Mouse (Mus musculus): Measurements from ENCODE around the gene Dennd6a. TPM values are rescaled to one million over a fixed set of nuclear protein-coding genes. Genes with fewer than 3 reads are reported as not detected.

Gene Dennd6a
- total RNA-seq, 2 experiments from 2014 or later, result 25.8 to 26.6 TPM

GRCm38 (mm10) chr14:26540577-26540976, 33.1 kb upstream of the Dennd6a start:
- intact Hi-C loops (cut with DNase I), result no loop called here
- DNase-seq (ENCODE audit: extremely low spot score in 1 of 2, low spot score in 2 of 2), result no peak
- Histone ChIP-seq H3K27ac (no peak overlapping the region), H3K4me3 (no peak overlapping the region)
- TF ChIP-seq CTCF (IDR thresholded peaks at IDR 0.05), result no peak

GRCm38 (mm10) chr14:26542136-26542535, 31.5 kb upstream of the Dennd6a start:
- Histone ChIP-seq H3K4me3 (no peak overlapping the region), H3K27ac (no peak overlapping the region)
- no peak for TF ChIP-seq CTCF (IDR thresholded peaks at IDR 0.05)
- intact Hi-C loops (cut with DNase I), result no loop called here
- no peak for DNase-seq (ENCODE audit: extremely low spot score in 1 of 2, low spot score in 2 of 2)

GRCm38 (mm10) chr14:26547516-26548488, 25.9 kb upstream of the Dennd6a start:
- intact Hi-C loops (cut with DNase I), result no loop called here
- no peak for TF ChIP-seq CTCF (IDR thresholded peaks at IDR 0.05)
- DNase-seq (ENCODE audit: extremely low spot score in 1 of 2, low spot score in 2 of 2), result no peak
- H3K4me3 ChIP-seq, result no peak overlapping the region
- no peak overlapping the region for H3K27ac ChIP-seq

GRCm38 (mm10) chr14:26550712-26551111, 22.9 kb upstream of the Dennd6a start:
- Histone ChIP-seq H3K27ac (no peak overlapping the region), H3K4me3 (no peak overlapping the region)
- no peak for TF ChIP-seq CTCF (IDR thresholded peaks at IDR 0.05)
- DNase-seq (ENCODE audit: extremely low spot score in 1 of 2, low spot score in 2 of 2), result no peak
- intact Hi-C loops (cut with DNase I), result no loop called here

GRCm38 (mm10) chr14:26552441-26552840, 21.2 kb upstream of the Dennd6a start:
- Histone ChIP-seq H3K27ac (no peak overlapping the region), H3K4me3 (no peak overlapping the region)
- no peak for DNase-seq (ENCODE audit: extremely low spot score in 1 of 2, low spot score in 2 of 2)
- no peak for TF ChIP-seq CTCF (IDR thresholded peaks at IDR 0.05)
- intact Hi-C loops (cut with DNase I), result no loop called here

- intact Hi-C loops (cut with DNase I), result no loop called here
- no peak overlapping the region for H3K27ac ChIP-seq
- no peak for TF ChIP-seq CTCF (IDR thresholded peaks at IDR 0.05)
- H3K4me3 ChIP-seq, result no peak overlapping the region
- no peak for DNase-seq (ENCODE audit: extremely low spot score in 1 of 2, low spot score in 2 of 2)
Measured at GRCm38 (mm10) chr14:26552853-26553252, 20.8 kb upstream of the Dennd6a start.

GRCm38 (mm10) chr14:26557581-26557980, 16.1 kb upstream of the Dennd6a start:
- TF ChIP-seq CTCF (IDR thresholded peaks at IDR 0.05), result no peak
- intact Hi-C loops (cut with DNase I), result no loop called here

GRCm38 (mm10) chr14:26558536-26558935, 15.1 kb upstream of the Dennd6a start:
- peak; percentile 26 to 32 for DNase-seq (ENCODE audit: extremely low spot score in 1 of 2, low spot score in 2 of 2)
- no peak for TF ChIP-seq CTCF (IDR thresholded peaks at IDR 0.05)
- intact Hi-C loops (cut with DNase I), result no loop called here
- Histone ChIP-seq H3K4me3 (no peak overlapping the region), H3K27ac (no peak overlapping the region)

More at GRCm38 (mm10) chr14:26557581-26557980, 16.1 kb upstream of the Dennd6a start:
- Histone ChIP-seq H3K27ac (no peak overlapping the region), H3K4me3 (no peak overlapping the region)
- no peak for DNase-seq (ENCODE audit: extremely low spot score in 1 of 2, low spot score in 2 of 2)

GRCm38 (mm10) chr14:26562247-26562646, 11.4 kb upstream of the Dennd6a start:
- no peak for DNase-seq (ENCODE audit: extremely low spot score in 1 of 2, low spot score in 2 of 2)
- Histone ChIP-seq H3K27ac (no peak overlapping the region), H3K4me3 (no peak overlapping the region)
- no peak for TF ChIP-seq CTCF (IDR thresholded peaks at IDR 0.05)
- intact Hi-C loops (cut with DNase I), result no loop called here

- DNase-seq (ENCODE audit: extremely low spot score in 1 of 2, low spot score in 2 of 2), result no peak
- intact Hi-C loops (cut with DNase I), result no loop called here
- no peak overlapping the region for H3K27ac ChIP-seq
- H3K4me3 ChIP-seq, result no peak overlapping the region
- TF ChIP-seq CTCF (IDR thresholded peaks at IDR 0.05), result no peak
Measured at GRCm38 (mm10) chr14:26569880-26570279, 3.8 kb upstream of the Dennd6a start.

- no peak overlapping the region for H3K4me3 ChIP-seq
- DNase-seq (ENCODE audit: extremely low spot score in 1 of 2, low spot score in 2 of 2), result no peak
- TF ChIP-seq CTCF (IDR thresholded peaks at IDR 0.05), result no peak
- no peak overlapping the region for H3K27ac ChIP-seq
- intact Hi-C loops (cut with DNase I), result no loop called here
Measured at GRCm38 (mm10) chr14:26571951-26572675, 1.5 kb upstream of the Dennd6a start.

GRCm38 (mm10) chr14:26576255-26576780, 2.7 kb downstream of the Dennd6a start:
- DNase-seq (ENCODE audit: extremely low spot score in 1 of 2, low spot score in 2 of 2), result no peak
- intact Hi-C loops (cut with DNase I), result loop anchor here (5.0 kb wide), 1 partner anchor 84 kb away; no protein-coding TSS in a partner anchor
- no peak for TF ChIP-seq CTCF (IDR thresholded peaks at IDR 0.05)

More at GRCm38 (mm10) chr14:26576255-26576780, 2.7 kb downstream of the Dennd6a start:
- H3K27ac ChIP-seq, result no peak overlapping the region
- H3K4me3 ChIP-seq, result no peak overlapping the region
